Mouse (Mus musculus): ENCODE measurements around the gene Lag3.

The Lag3 gene

GRCm38 (mm10) chr6:124858561-124859318, 52.8 kb downstream of the Lag3 start:
- DNase-seq (ENCODE audit: low spot score in 2 of 2) = no peak

GRCm38 (mm10) chr6:124857840-124858530, 53.5 kb downstream of the Lag3 start:
- no peak for DNase-seq (ENCODE audit: low spot score in 2 of 2)

- DNase-seq (ENCODE audit: low spot score in 2 of 2) = peak; percentile 74 to 83
Observed at GRCm38 (mm10) chr6:124856916-124857839, 54.3 kb downstream of the Lag3 start, which contains the start of gene P3h3. Gene P3h3 (minus strand): TSS chr6:124857752.

- no peak for DNase-seq (ENCODE audit: low spot score in 2 of 2)
Observed at GRCm38 (mm10) chr6:124856321-124856720, 55.2 kb downstream of the Lag3 start.

- DNase-seq (ENCODE audit: low spot score in 2 of 2) = no peak
Observed at GRCm38 (mm10) chr6:124854647-124855046, 56.9 kb downstream of the Lag3 start.
